ENCODE assay signal across 30 mouse cellular contexts in genomic region chr8:116619221-116619620, GRCm38 (mm10).
"Had no signal": no experiment of that assay in that cellular context is flagged by ENCODE, and none has a peak within 500 bp of the region (broad histone marks: within the 10 kb centered on the region; RNA-seq: fewer than 3 reads in every experiment).

No protein-coding gene starts in this region.

- ATAC-seq: hindbrain, embryonic 16.5 days; hindbrain, postnatal 0 days; intestine, embryonic 16.5 days; intestine, postnatal 0 days had no signal

- H3K9ac ChIP-seq: heart, embryonic 12.5 days; heart, embryonic 13.5 days; heart, embryonic 15.5 days; hindbrain, embryonic 12.5 days; hindbrain, embryonic 13.5 days; hindbrain, embryonic 14.5 days; hindbrain, embryonic 15.5 days; kidney, embryonic 15.5 days had no signal

- H3K4me3 ChIP-seq: heart, embryonic 12.5 days; heart, embryonic 13.5 days; heart, embryonic 15.5 days; hindbrain, embryonic 10.5 days; hindbrain, embryonic 12.5 days; hindbrain, embryonic 13.5 days; hindbrain, embryonic 15.5 days; kidney, embryonic 15.5 days; layer of hippocampus, adult 2 months had no signal

- H3K27ac ChIP-seq: heart, embryonic 13.5 days; heart, embryonic 15.5 days; hindbrain, embryonic 10.5 days; hindbrain, embryonic 12.5 days; hindbrain, embryonic 13.5 days; hindbrain, embryonic 14.5 days; hindbrain, embryonic 15.5 days; hindbrain, postnatal 0 days; kidney, embryonic 15.5 days; kidney, postnatal 0 days; layer of hippocampus, adult 2 months had no signal

- H3K9me3 ChIP-seq: heart, embryonic 12.5 days; heart, embryonic 13.5 days; heart, embryonic 15.5 days; hindbrain, embryonic 10.5 days; hindbrain, embryonic 12.5 days; hindbrain, embryonic 13.5 days; hindbrain, embryonic 15.5 days; kidney, embryonic 15.5 days had no signal

- DNase-seq: heart, postnatal 10 days; heart, postnatal 14 days; heart, postnatal 36 days; heart, postnatal 4 days; kidney, adult 11 months; kidney, adult 18-20 months; kidney, adult 2 months; kidney, adult 8-10 months; kidney, adult 9 months; kidney, postnatal 10 days; kidney, postnatal 14 days; kidney, postnatal 25 days; kidney, postnatal 36 days; kidney, postnatal 4 days had no signal

- H3K4me1 ChIP-seq: heart, embryonic 15.5 days; kidney, embryonic 15.5 days had no signal

- H3K27me3 ChIP-seq: heart, embryonic 15.5 days; hindbrain, embryonic 12.5 days; hindbrain, embryonic 13.5 days; hindbrain, embryonic 15.5 days; kidney, embryonic 15.5 days had no signal

- H3K36me3 ChIP-seq: heart, embryonic 15.5 days; hindbrain, embryonic 12.5 days; hindbrain, embryonic 15.5 days had no signal

- H3K4me2 ChIP-seq: heart, embryonic 11.5 days; heart, embryonic 12.5 days; heart, embryonic 13.5 days; heart, embryonic 15.5 days; hindbrain, embryonic 12.5 days; hindbrain, embryonic 13.5 days; hindbrain, embryonic 14.5 days; hindbrain, embryonic 15.5 days; kidney, embryonic 15.5 days had no signal
